Mouse (Mus musculus): ENCODE measurements around the gene Ifrd2. TPM values are rescaled to one million over a fixed set of nuclear protein-coding genes. Genes with fewer than 3 reads are reported as not detected.
A peak's percentile ranks its signal among the peaks of the same experiment; 100 is the strongest.

The Ifrd2 gene
- total RNA-seq, 1 experiment: 66.6 TPM

GRCm38 (mm10) chr9:107577871-107578270 is 9.6 kb upstream of the Ifrd2 start:
- Histone ChIP-seq H3K9me3 (ENCODE audit: control insufficient read depth, insufficient read depth, low read depth, low read length) (no peaks in the 10 kb centered on the region), H3K27ac (ENCODE audit: insufficient read depth, low read depth, low read length, poor library complexity, severe bottlenecking) (no peak overlapping the region), H3K4me1 (ENCODE audit: control insufficient read depth in 2 of 2, insufficient read depth in 2 of 2, low read length in 2 of 2, poor library complexity in 1 of 2) (peaks cover 2 to 22% of the 10 kb centered on the region in 2 experiments; a peak in 2 of 4 replicates), H3K4me3 (ENCODE audit: insufficient read depth in 1 of 2, low read depth in 1 of 2, low read length in 2 of 2, poor library complexity in 1 of 2, severe bottlenecking in 1 of 2) (no peak overlapping the region), H3K9ac (ENCODE audit: insufficient read depth, low read depth, low read length, poor library complexity, severe bottlenecking) (no peak overlapping the region), H3K36me3 (ENCODE audit: control insufficient read depth, insufficient read depth, low read length, poor library complexity, severe bottlenecking) (no peaks in the 10 kb centered on the region; the same call in 1 of the 2 replicates)
- no peak for TF ChIP-seq ZNF384 (IDR thresholded peaks at IDR 0.05; ENCODE audit: low read depth, low read length)
- no peak for TF ChIP-seq ZC3H11A (IDR thresholded peaks at IDR 0.05; ENCODE audit: borderline replicate concordance, low read depth, low read length)
- DNase-seq (ENCODE audit: low read depth, low spot score): no peak
- in situ Hi-C loops (cut with MboI; ENCODE audit: low sequenced_read_pairs in 2 of 2, unreplicated experiment in 2 of 2): no loop called here

- no peaks in the 10 kb centered on the region; the same call in 1 of the 2 replicates for H3K36me3 ChIP-seq (ENCODE audit: control insufficient read depth, insufficient read depth, low read length, poor library complexity, severe bottlenecking)
- no peak within 1 kb of the TSS for H3K27ac ChIP-seq (ENCODE audit: insufficient read depth, low read depth, low read length, poor library complexity, severe bottlenecking)
- peaks cover 2 to 22% of the 10 kb centered on the region in 2 experiments; a peak in 2 of 4 replicates for H3K4me1 ChIP-seq (ENCODE audit: control insufficient read depth in 2 of 2, insufficient read depth in 2 of 2, low read length in 2 of 2, poor library complexity in 1 of 2)
- no peaks in the 10 kb centered on the region for H3K9me3 ChIP-seq (ENCODE audit: control insufficient read depth, insufficient read depth, low read depth, low read length)
- TF ChIP-seq ZNF384 (IDR thresholded peaks at IDR 0.05; ENCODE audit: low read depth, low read length): no peak
- TF ChIP-seq ZC3H11A (IDR thresholded peaks at IDR 0.05; ENCODE audit: borderline replicate concordance, low read depth, low read length): no peak
- TF ChIP-seq MAFK (IDR thresholded peaks at IDR 0.05; ENCODE audit: insufficient read depth, low read depth, low read length): no peak
- no peak for TF ChIP-seq HCFC1 (IDR thresholded peaks at IDR 0.05; ENCODE audit: borderline replicate concordance, insufficient read depth, low read length)
- TF ChIP-seq CHD2 (IDR thresholded peaks at IDR 0.05; ENCODE audit: low read depth, low read length): no peak
- H3K9ac ChIP-seq (ENCODE audit: insufficient read depth, low read depth, low read length, poor library complexity, severe bottlenecking): 0 out of 2 replicates have a peak within 1 kb of the TSS, but pooled peaks have one; percentile 3
- in situ Hi-C loops (cut with MboI; ENCODE audit: low sequenced_read_pairs in 2 of 2, unreplicated experiment in 2 of 2): no loop called here
- no peak within 1 kb of the TSS for H3K4me3 ChIP-seq (ENCODE audit: insufficient read depth in 1 of 2, low read depth in 1 of 2, low read length in 2 of 2, poor library complexity in 1 of 2, severe bottlenecking in 1 of 2)
- DNase-seq (ENCODE audit: low read depth, low spot score): no peak
These were observed 8.9 kb upstream of the Ifrd2 start, which contains the start of gene Naa80 for GRCm38 (mm10) chr9:107578587-107578986. Gene Naa80 (plus strand): TSS chr9:107578887.

- no peak for TF ChIP-seq HCFC1 (IDR thresholded peaks at IDR 0.05; ENCODE audit: borderline replicate concordance, insufficient read depth, low read length)
- no peak for TF ChIP-seq MAFK (IDR thresholded peaks at IDR 0.05; ENCODE audit: insufficient read depth, low read depth, low read length)
- TF ChIP-seq ZC3H11A (IDR thresholded peaks at IDR 0.05; ENCODE audit: borderline replicate concordance, low read depth, low read length): no peak
- TF ChIP-seq ZNF384 (IDR thresholded peaks at IDR 0.05; ENCODE audit: low read depth, low read length): no peak
- no peak for TF ChIP-seq CHD2 (IDR thresholded peaks at IDR 0.05; ENCODE audit: low read depth, low read length)
- Histone ChIP-seq H3K9ac (ENCODE audit: insufficient read depth, low read depth, low read length, poor library complexity, severe bottlenecking) (0 out of 2 replicates have a peak overlapping the region, but pooled peaks have one; percentile 3), H3K4me3 (ENCODE audit: insufficient read depth in 1 of 2, low read depth in 1 of 2, low read length in 2 of 2, poor library complexity in 1 of 2, severe bottlenecking in 1 of 2) (no peak overlapping the region), H3K4me1 (ENCODE audit: control insufficient read depth in 2 of 2, insufficient read depth in 2 of 2, low read length in 2 of 2, poor library complexity in 1 of 2) (peaks cover 2 to 22% of the 10 kb centered on the region in 2 experiments; a peak in 2 of 4 replicates), H3K27ac (ENCODE audit: insufficient read depth, low read depth, low read length, poor library complexity, severe bottlenecking) (no peak overlapping the region), H3K9me3 (ENCODE audit: control insufficient read depth, insufficient read depth, low read depth, low read length) (no peaks in the 10 kb centered on the region), H3K36me3 (ENCODE audit: control insufficient read depth, insufficient read depth, low read length, poor library complexity, severe bottlenecking) (no peaks in the 10 kb centered on the region; the same call in 1 of the 2 replicates)
- no peak for DNase-seq (ENCODE audit: low read depth, low spot score)
- in situ Hi-C loops (cut with MboI; ENCODE audit: low sequenced_read_pairs in 2 of 2, unreplicated experiment in 2 of 2): no loop called here
These were observed 8.2 kb upstream of the Ifrd2 start for GRCm38 (mm10) chr9:107579023-107579900.

GRCm38 (mm10) chr9:107580501-107581317 is 6.7 kb upstream of the Ifrd2 start, which contains the start of gene Hyal3:
Gene Hyal3 (plus strand): TSS chr9:107580818.
- Histone ChIP-seq H3K27ac (ENCODE audit: insufficient read depth, low read depth, low read length, poor library complexity, severe bottlenecking) (peak within 1 kb of the TSS; percentile 51), H3K4me3 (ENCODE audit: insufficient read depth in 1 of 2, low read depth in 1 of 2, low read length in 2 of 2, poor library complexity in 1 of 2, severe bottlenecking in 1 of 2) (peak within 1 kb of the TSS; percentile 65 to 76), H3K36me3 (ENCODE audit: control insufficient read depth, insufficient read depth, low read length, poor library complexity, severe bottlenecking) (no peaks in the 10 kb centered on the region; the same call in 1 of the 2 replicates), H3K9ac (ENCODE audit: insufficient read depth, low read depth, low read length, poor library complexity, severe bottlenecking) (peak within 1 kb of the TSS; percentile 61), H3K9me3 (ENCODE audit: control insufficient read depth, insufficient read depth, low read depth, low read length) (no peaks in the 10 kb centered on the region), H3K4me1 (ENCODE audit: control insufficient read depth in 2 of 2, insufficient read depth in 2 of 2, low read length in 2 of 2, poor library complexity in 1 of 2) (peaks cover 2 to 21% of the 10 kb centered on the region in 2 experiments; a peak in 1 of 4 replicates)
- TF ChIP-seq CHD2 (IDR thresholded peaks at IDR 0.05; ENCODE audit: low read depth, low read length): no peak
- TF ChIP-seq ZNF384 (IDR thresholded peaks at IDR 0.05; ENCODE audit: low read depth, low read length): no peak
- TF ChIP-seq ZC3H11A (IDR thresholded peaks at IDR 0.05; ENCODE audit: borderline replicate concordance, low read depth, low read length): no peak
- no peak for TF ChIP-seq HCFC1 (IDR thresholded peaks at IDR 0.05; ENCODE audit: borderline replicate concordance, insufficient read depth, low read length)
- no peak for TF ChIP-seq MAFK (IDR thresholded peaks at IDR 0.05; ENCODE audit: insufficient read depth, low read depth, low read length)
- in situ Hi-C loops (cut with MboI; ENCODE audit: low sequenced_read_pairs in 2 of 2, unreplicated experiment in 2 of 2): no loop called here
- DNase-seq (ENCODE audit: low read depth, low spot score): no peak

All from ES-E14 (cell line).